Mouse (Mus musculus) embryonic fibroblast, embryonic 13.5 days (primary cell): ENCODE data around the gene Spata1.

Source experiments
- CTCF ChIP-seq: IDR thresholded peaks from 2 replicates; pipeline ENCODE4 v1.5.1; 2011; ENCODE audit warnings: mild to moderate bottlenecking, control low read depth, low read length, moderate library complexity, borderline replicate concordance; ENCODE audit not compliant: insufficient read depth
- POLR2A ChIP-seq: IDR thresholded peaks from 2 replicates; pipeline ENCODE4 v1.6.1; 2011; ENCODE audit warnings: low read depth, mild to moderate bottlenecking, control low read depth, low read length, moderate library complexity

GRCm38 (mm10) chr3:146414555-146414954, 85.0 kb downstream of the Spata1 start:
- no peak for TF ChIP-seq POLR2A
- TF ChIP-seq CTCF = no peak
